Mouse (Mus musculus) liver, embryonic 15.5 days (tissue): ENCODE measurements around the gene Ptprk. TPM values are rescaled to one million over a fixed set of nuclear protein-coding genes. Genes with fewer than 3 reads are reported as not detected.
A peak's percentile ranks its signal among the peaks of the same experiment; 100 is the strongest.

Experiments
- ATAC-seq: fragments of 200-750 bp; cut with Nextera tagmentation; 2 replicates; pipeline ENCODE4 v1.8.0; 2017; ENCODE audit warnings: moderate number of reproducible peaks, mild to moderate bottlenecking, moderate library complexity; ENCODE audit not compliant: insufficient read depth
- H3K27ac ChIP-seq: fragments of 300-500 bp; sonication (generic); replicated peaks from 2 replicates; pipeline ENCODE4 v1.5.1; 2015; ENCODE audit warnings: mild to moderate bottlenecking, inconsistent platforms
- H3K27me3 ChIP-seq: fragments of 300-500 bp; sonication (generic); 2 replicates; pipeline ENCODE4 v1.6.1; 2015; ENCODE audit warnings: mild to moderate bottlenecking, inconsistent platforms
- H3K36me3 ChIP-seq: fragments of 300-500 bp; sonication (generic); replicated peaks from 2 replicates; pipeline ENCODE4 v1.6.1; 2015; ENCODE audit warnings: moderate library complexity, mild to moderate bottlenecking, inconsistent platforms
- H3K4me1 ChIP-seq: fragments of 300-500 bp; sonication (generic); replicated peaks from 2 replicates; pipeline ENCODE4 v1.6.1; 2015; ENCODE audit warnings: inconsistent platforms
- H3K4me2 ChIP-seq: fragments of 300-500 bp; sonication (generic); 2 replicates; pipeline ENCODE4 v1.6.1; 2015; ENCODE audit warnings: moderate library complexity, mild to moderate bottlenecking, inconsistent platforms
- H3K4me3 ChIP-seq: fragments of 300-500 bp; sonication (generic); replicated peaks from 2 replicates; pipeline ENCODE4 v1.5.1; 2015; ENCODE audit warnings: mild to moderate bottlenecking, inconsistent platforms
- H3K9ac ChIP-seq: fragments of 300-500 bp; sonication (generic); 2 replicates; pipeline ENCODE4 v1.6.1; 2015; ENCODE audit warnings: moderate library complexity, mild to moderate bottlenecking, inconsistent platforms
- H3K9me3 ChIP-seq: fragments of 300-500 bp; sonication (generic); replicated peaks from 2 replicates; pipeline ENCODE4 v1.6.1; 2016; ENCODE audit warnings: inconsistent platforms
- WGBS: fragments of 180-500 bp; shearing (Covaris S2); methylation state at CpG from one replicate; pipeline ENCODE4 v1.1.7; 2015; ENCODE audit warnings: mixed read lengths; ENCODE audit not compliant: insufficient replicate concordance; 5-methylcytosine and 5-hydroxymethylcytosine counted together
- polyA plus RNA-seq: library from polyadenylated mRNA; unstranded; fragments of >200 nt; fragmentation: Nextera tagmentation; extraction: Ambion mirVana; gene quantifications from 2 replicates; pipeline ENCODE4 v1.2.1, GENCODE M21; 2015

Gene Ptprk
- polyA plus RNA-seq, 1 experiment from 2014 or later, result 5.4 TPM

DNA sequence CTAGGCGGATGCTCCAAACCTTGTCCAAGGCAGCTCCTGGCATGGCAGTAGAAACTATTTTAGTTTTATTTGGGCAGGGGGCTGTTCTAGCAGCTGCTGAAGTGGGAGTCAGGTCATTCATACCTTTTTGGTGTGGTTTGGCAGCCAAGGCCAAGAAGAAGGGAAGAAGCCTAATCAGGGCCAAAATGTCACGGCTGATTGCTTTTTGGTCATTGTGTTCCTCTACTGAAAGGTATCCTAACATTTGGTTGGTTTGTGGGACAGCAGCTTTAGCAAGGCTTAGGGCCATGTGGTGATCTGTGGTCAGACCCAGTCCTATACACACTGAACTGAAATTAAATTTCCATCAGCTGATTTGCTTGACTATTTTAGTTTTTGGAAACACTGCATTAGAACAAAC lies 6.6 kb downstream of the Ptprk start:
- ATAC-seq, result no peak
- Histone ChIP-seq H3K36me3 (no peaks in the 10 kb centered on the region), H3K4me3 (no peak overlapping the region), H3K4me2 (no peak overlapping the region), H3K9me3 (no peaks in the 10 kb centered on the region), H3K9ac (no peak overlapping the region), H3K27me3 (peaks cover 8% of the 10 kb centered on the region), H3K4me1 (no peaks in the 10 kb centered on the region), H3K27ac (no peak overlapping the region)
- 66% methylated on average over 2 of the region's 2 CpGs for WGBS

DNA sequence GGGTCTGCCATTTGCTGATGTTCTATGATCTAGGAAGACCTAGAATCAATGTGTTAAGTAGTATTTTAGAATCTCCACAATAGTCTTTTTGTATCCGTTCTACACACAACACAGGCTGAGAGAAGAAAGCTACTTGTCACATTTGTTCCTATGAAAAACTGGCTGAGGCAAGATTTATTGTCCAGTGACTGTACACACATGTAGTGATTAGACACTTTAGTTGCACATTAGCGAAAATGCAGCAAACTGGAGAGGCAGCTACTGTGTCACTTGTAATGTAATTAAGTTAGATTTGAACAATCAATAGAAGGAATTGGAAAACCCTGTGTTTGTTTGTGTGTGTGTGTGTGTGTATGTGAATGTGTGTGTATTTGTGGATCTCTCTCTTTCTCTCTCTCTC lies 8.6 kb downstream of the Ptprk start:
- H3K27me3 ChIP-seq, result no peaks in the 10 kb centered on the region
- 53% methylated on average over 2 of the region's 2 CpGs for WGBS

GRCm38 (mm10) chr10:28083625-28084024 lies 9.0 kb downstream of the Ptprk start:
- H3K4me1 ChIP-seq, result no peaks in the 10 kb centered on the region
- no peaks in the 10 kb centered on the region for H3K27me3 ChIP-seq
- WGBS, result 46% methylated on average over 1 of the region's 1 CpGs
- ATAC-seq, result no peak
- H3K9ac ChIP-seq, result no peak overlapping the region
- no peak overlapping the region for H3K27ac ChIP-seq
- H3K4me3 ChIP-seq, result no peak overlapping the region
- H3K9me3 ChIP-seq, result no peaks in the 10 kb centered on the region
- H3K36me3 ChIP-seq, result no peaks in the 10 kb centered on the region
- H3K4me2 ChIP-seq, result no peak overlapping the region

More for the DNA sequence above, 8.6 kb downstream of the Ptprk start:
- Histone ChIP-seq H3K4me2 (no peak overlapping the region), H3K9ac (no peak overlapping the region), H3K9me3 (no peaks in the 10 kb centered on the region), H3K36me3 (no peaks in the 10 kb centered on the region), H3K27ac (no peak overlapping the region), H3K4me1 (no peaks in the 10 kb centered on the region), H3K4me3 (no peak overlapping the region)
- ATAC-seq, result no peak

DNA sequence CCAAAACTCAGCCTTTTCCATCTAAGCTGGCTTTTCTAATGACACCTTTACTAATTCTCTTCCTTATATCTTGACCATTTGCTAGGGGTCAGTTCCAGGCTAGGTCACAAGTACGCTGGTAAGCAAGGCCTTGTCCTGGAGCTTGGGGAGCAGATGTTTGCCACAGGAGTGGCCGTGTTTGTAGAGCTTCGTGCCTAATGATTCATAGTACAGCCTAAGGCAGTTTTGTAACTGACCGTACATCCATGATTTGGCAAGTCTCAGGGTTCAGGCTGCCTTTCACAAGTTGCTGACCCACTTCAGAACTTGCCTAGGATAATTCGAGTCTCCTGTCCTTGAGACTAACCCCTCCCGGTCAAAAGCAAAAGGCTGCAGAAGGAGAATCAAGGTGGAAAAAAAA lies 12.7 kb downstream of the Ptprk start:
- Histone ChIP-seq H3K9ac (no peak overlapping the region), H3K4me3 (no peak overlapping the region), H3K27ac (0 out of 2 replicates have a peak overlapping the region, but pooled peaks have one; percentile 2), H3K36me3 (no peaks in the 10 kb centered on the region), H3K9me3 (no peaks in the 10 kb centered on the region), H3K4me1 (no peaks in the 10 kb centered on the region), H3K27me3 (no peaks in the 10 kb centered on the region), H3K4me2 (no peak overlapping the region)
- peak; percentile 47 for ATAC-seq
- 61% methylated on average over 6 of the region's 6 CpGs for WGBS

DNA sequence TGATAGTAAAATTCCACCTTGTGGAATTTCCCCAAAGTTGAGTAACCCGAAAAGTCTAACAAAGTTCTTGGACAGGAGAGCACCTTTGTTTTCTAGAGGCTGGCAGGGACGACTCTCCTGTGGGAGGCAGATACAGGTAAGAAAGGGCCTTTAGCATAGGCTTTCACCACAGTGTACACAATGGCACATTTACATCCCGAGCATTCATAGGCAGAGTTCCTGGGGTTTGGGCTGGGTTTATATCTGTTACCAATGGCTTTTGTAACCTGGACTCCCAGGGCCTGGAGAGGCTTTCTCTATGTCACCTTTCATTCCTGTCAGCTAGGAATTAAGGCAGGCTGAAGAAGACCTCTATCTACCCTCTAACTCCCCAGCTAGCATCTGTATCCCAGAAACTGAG lies 13.1 kb downstream of the Ptprk start:
- Histone ChIP-seq H3K27ac (0 out of 2 replicates have a peak overlapping the region, but pooled peaks have one; percentile 2), H3K36me3 (no peaks in the 10 kb centered on the region), H3K9me3 (no peaks in the 10 kb centered on the region), H3K27me3 (no peaks in the 10 kb centered on the region), H3K4me3 (no peak overlapping the region), H3K4me1 (no peaks in the 10 kb centered on the region), H3K4me2 (no peak overlapping the region), H3K9ac (no peak overlapping the region)
- WGBS, result 45% methylated on average over 3 of the region's 3 CpGs
- peak; percentile 51; the same call in 1 of the 2 replicates for ATAC-seq

- no peak overlapping the region for H3K9ac ChIP-seq
- H3K4me3 ChIP-seq, result no peak overlapping the region
- no peaks in the 10 kb centered on the region for H3K27me3 ChIP-seq
- ATAC-seq, result peak; percentile 49
- H3K9me3 ChIP-seq, result no peaks in the 10 kb centered on the region
- no peak overlapping the region for H3K27ac ChIP-seq
- H3K4me1 ChIP-seq, result no peaks in the 10 kb centered on the region
- H3K4me2 ChIP-seq, result no peak overlapping the region
- H3K36me3 ChIP-seq, result no peaks in the 10 kb centered on the region
Measured at GRCm38 (mm10) chr10:28096007-28096406, 21.4 kb downstream of the Ptprk start.

GRCm38 (mm10) chr10:28097637-28098036 lies 23.0 kb downstream of the Ptprk start:
- no peaks in the 10 kb centered on the region for H3K27me3 ChIP-seq
- H3K27ac ChIP-seq, result no peak overlapping the region
- no peak for ATAC-seq
- no peak overlapping the region for H3K4me3 ChIP-seq
- 40% methylated on average over 7 of the region's 7 CpGs for WGBS
- no peaks in the 10 kb centered on the region for H3K9me3 ChIP-seq
- H3K36me3 ChIP-seq, result no peaks in the 10 kb centered on the region
- H3K4me1 ChIP-seq, result no peaks in the 10 kb centered on the region
- H3K4me2 ChIP-seq, result no peak overlapping the region
- H3K9ac ChIP-seq, result no peak overlapping the region

DNA sequence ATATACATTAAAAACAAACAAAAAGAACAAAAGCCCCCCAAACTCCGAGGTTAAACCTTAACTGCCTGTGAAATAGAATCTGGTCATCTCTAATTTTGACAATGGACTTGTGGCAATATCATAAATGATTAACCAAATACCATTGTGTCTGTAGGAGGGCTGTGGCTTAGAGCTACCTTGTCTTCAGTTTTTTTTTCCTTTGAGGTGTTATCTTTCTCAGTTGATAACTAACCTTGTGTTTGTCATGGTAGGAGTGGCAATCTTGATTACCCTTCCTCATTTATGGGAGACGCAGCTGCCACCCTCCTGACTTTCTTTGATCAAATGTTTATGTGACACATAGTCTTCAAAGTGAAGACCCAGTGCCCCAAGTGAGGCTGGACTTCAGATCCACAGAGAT lies 24.3 kb downstream of the Ptprk start:
- 32% methylated on average over 2 of the region's 2 CpGs for WGBS
- no peaks in the 10 kb centered on the region for H3K36me3 ChIP-seq
- H3K4me3 ChIP-seq, result no peak overlapping the region
- H3K4me1 ChIP-seq, result no peaks in the 10 kb centered on the region
- ATAC-seq, result no peak
- no peaks in the 10 kb centered on the region for H3K27me3 ChIP-seq
- H3K4me2 ChIP-seq, result no peak overlapping the region
- H3K27ac ChIP-seq, result no peak overlapping the region
- no peak overlapping the region for H3K9ac ChIP-seq
- no peaks in the 10 kb centered on the region for H3K9me3 ChIP-seq

GRCm38 (mm10) chr10:28103406-28103906 lies 28.8 kb downstream of the Ptprk start:
- no peak for ATAC-seq
- no peaks in the 10 kb centered on the region for H3K9me3 ChIP-seq
- WGBS, result 66% methylated on average over 4 of the region's 4 CpGs
- H3K4me3 ChIP-seq, result no peak overlapping the region
- H3K4me2 ChIP-seq, result no peak overlapping the region
- H3K36me3 ChIP-seq, result no peaks in the 10 kb centered on the region
- H3K9ac ChIP-seq, result no peak overlapping the region
- H3K4me1 ChIP-seq, result no peaks in the 10 kb centered on the region
- H3K27ac ChIP-seq, result no peak overlapping the region
- no peaks in the 10 kb centered on the region for H3K27me3 ChIP-seq

GRCm38 (mm10) chr10:28103924-28104323 lies 29.3 kb downstream of the Ptprk start:
- WGBS, result 60% methylated on average over 2 of the region's 2 CpGs
- Histone ChIP-seq H3K4me2 (no peak overlapping the region), H3K9me3 (no peaks in the 10 kb centered on the region), H3K4me3 (no peak overlapping the region), H3K4me1 (no peaks in the 10 kb centered on the region), H3K27ac (no peak overlapping the region), H3K9ac (no peak overlapping the region), H3K27me3 (no peaks in the 10 kb centered on the region), H3K36me3 (no peaks in the 10 kb centered on the region)
- ATAC-seq, result no peak

- WGBS, result 54% methylated on average over 6 of the region's 6 CpGs
- Histone ChIP-seq H3K4me2 (no peak overlapping the region; the same call in 1 of the 2 replicates), H3K9ac (no peak overlapping the region), H3K9me3 (no peaks in the 10 kb centered on the region), H3K4me3 (no peak overlapping the region), H3K4me1 (no peaks in the 10 kb centered on the region), H3K27me3 (no peaks in the 10 kb centered on the region), H3K27ac (no peak overlapping the region), H3K36me3 (no peaks in the 10 kb centered on the region)
- peak; percentile 74 for ATAC-seq
Measured at GRCm38 (mm10) chr10:28105247-28105646, 30.6 kb downstream of the Ptprk start.

DNA sequence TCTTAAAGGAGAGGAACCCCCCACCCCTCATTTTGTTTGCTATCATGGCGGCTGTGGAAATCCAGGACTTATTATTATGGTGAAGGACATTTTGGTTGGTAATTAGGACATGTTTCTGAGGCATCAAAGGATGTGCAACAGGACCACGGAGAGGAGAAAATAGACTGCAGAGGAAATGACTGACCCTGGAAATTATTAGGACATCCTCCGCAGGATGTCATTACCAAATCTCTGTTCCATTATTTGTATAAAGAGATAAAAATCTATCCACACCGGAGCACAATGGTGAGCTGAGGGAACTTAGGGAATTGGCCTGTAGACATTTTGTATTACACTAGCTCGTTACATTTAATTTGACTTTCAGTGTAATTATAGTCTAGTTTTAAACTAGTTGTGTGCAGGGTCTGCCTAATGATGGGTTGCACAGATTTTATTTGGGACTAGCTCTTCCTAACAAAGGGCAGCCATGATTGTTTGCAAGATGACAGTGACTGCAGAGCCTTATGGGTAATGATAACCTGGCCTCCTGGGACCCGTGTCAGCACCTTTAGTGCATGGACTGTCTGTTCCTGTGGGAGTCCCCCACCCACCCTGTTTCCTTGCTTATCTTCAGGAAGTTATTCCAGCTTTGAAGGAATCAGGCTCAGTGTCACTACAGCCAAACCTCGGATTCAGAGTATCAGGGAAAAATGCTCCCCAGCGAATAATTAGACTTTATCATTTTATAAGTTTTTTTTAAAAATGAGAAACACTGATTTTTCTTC lies 38.4 kb downstream of the Ptprk start:
- no peak for ATAC-seq
- H3K9me3 ChIP-seq, result no peaks in the 10 kb centered on the region
- no peak overlapping the region for H3K9ac ChIP-seq
- H3K4me1 ChIP-seq, result 0 out of 2 replicates have a peak, but pooled peaks cover 2% of the 10 kb centered on the region
- 44% methylated on average over 8 of the region's 8 CpGs for WGBS
- no peak overlapping the region for H3K27ac ChIP-seq
- no peak overlapping the region for H3K4me3 ChIP-seq
- H3K36me3 ChIP-seq, result no peaks in the 10 kb centered on the region
- H3K27me3 ChIP-seq, result no peaks in the 10 kb centered on the region
- no peak overlapping the region for H3K4me2 ChIP-seq
